Mouse (Mus musculus) midbrain, embryonic 15.5 days (tissue): Measurements from ENCODE around the gene Bhlhe40. TPM values are rescaled to one million over a fixed set of nuclear protein-coding genes. Genes with fewer than 3 reads are reported as not detected.
A peak's percentile ranks its signal among the peaks of the same experiment; 100 is the strongest.

Source experiments
- ATAC-seq: fragments of 200-750 bp; cut with Nextera tagmentation; replicated peaks from 2 replicates; pipeline ENCODE4 v1.8.0; 2017; ENCODE audit warnings: moderate TSS enrichment
- H3K27ac ChIP-seq: fragments of 300-500 bp; sonication (generic); 2 replicates; pipeline ENCODE4 v1.5.1; 2015; ENCODE audit warnings: mild to moderate bottlenecking, inconsistent platforms
- H3K27me3 ChIP-seq: fragments of 300-500 bp; sonication (generic); replicated peaks from 2 replicates; pipeline ENCODE4 v1.6.1; 2015; ENCODE audit warnings: inconsistent platforms
- H3K36me3 ChIP-seq: fragments of 300-500 bp; sonication (generic); replicated peaks from 2 replicates; pipeline ENCODE4 v1.6.1; 2015; ENCODE audit warnings: inconsistent platforms
- H3K4me1 ChIP-seq: fragments of 300-500 bp; sonication (generic); 2 replicates; pipeline ENCODE4 v1.6.1; 2015; ENCODE audit warnings: inconsistent platforms
- H3K4me2 ChIP-seq: fragments of 300-500 bp; sonication (generic); 2 replicates; pipeline ENCODE4 v1.6.1; 2015; ENCODE audit warnings: inconsistent platforms, mild to moderate bottlenecking, moderate library complexity
- H3K4me3 ChIP-seq: fragments of 300-500 bp; sonication (generic); 2 replicates; pipeline ENCODE4 v1.5.1; 2015; ENCODE audit warnings: mild to moderate bottlenecking, inconsistent platforms
- H3K9ac ChIP-seq: fragments of 300-500 bp; sonication (generic); 2 replicates; pipeline ENCODE4 v1.6.1; 2015; ENCODE audit warnings: mild to moderate bottlenecking, inconsistent platforms
- H3K9me3 ChIP-seq: fragments of 300-500 bp; sonication (generic); 2 replicates; pipeline ENCODE4 v1.6.1; 2016; ENCODE audit warnings: inconsistent platforms
- WGBS: fragments of 180-500 bp; shearing (Covaris S2); methylation state at CpG from one replicate; pipeline ENCODE4 v1.1.7; 2015; ENCODE audit warnings: mixed read lengths; 5-methylcytosine and 5-hydroxymethylcytosine counted together
- polyA plus RNA-seq: library from polyadenylated mRNA; unstranded; fragments of >200 nt; fragmentation: Nextera tagmentation; extraction: Ambion mirVana; gene quantifications from 2 replicates; pipeline ENCODE4 v1.2.1, GENCODE M21; 2015

The Bhlhe40 gene
- polyA plus RNA-seq, 1 experiment from 2014 or later: 5.3 TPM

DNA sequence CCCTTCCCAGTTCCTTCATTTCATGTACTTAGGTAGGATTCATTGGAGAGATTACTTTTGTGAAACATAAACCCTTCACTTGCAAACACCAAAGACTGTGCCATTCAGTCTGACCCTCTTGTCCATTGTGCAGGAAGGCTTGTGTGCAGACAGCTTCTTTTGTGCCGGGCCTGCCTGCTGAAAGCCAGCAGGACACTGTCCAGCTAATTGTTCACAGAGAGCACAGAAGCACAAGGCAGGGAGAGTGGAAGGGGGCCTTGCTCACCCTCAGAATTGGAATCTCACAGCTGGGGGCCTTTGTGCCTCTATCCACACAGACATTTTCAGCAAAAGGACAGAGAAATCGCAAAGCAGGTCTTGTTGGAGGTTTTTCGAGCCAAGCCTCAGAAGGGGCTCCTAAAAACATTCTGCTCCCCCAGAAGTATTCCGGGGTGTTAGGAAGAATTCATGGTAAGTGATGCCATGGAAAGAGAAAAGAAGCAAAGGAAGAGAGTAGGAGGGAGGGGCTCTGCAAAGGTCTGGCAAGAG lies 38.0 kb downstream of the Bhlhe40 start:
- H3K27me3 ChIP-seq: 0 out of 2 replicates have a peak, but pooled peaks cover 5% of the 10 kb centered on the region
- H3K9me3 ChIP-seq: no peaks in the 10 kb centered on the region
- no peak overlapping the region for H3K4me3 ChIP-seq
- peak; percentile 57; the same call in 1 of the 2 replicates for ATAC-seq
- H3K36me3 ChIP-seq: no peaks in the 10 kb centered on the region
- H3K4me2 ChIP-seq: no peak overlapping the region
- WGBS: 8% methylated on average over 4 of the region's 4 CpGs
- peaks cover 13% of the 10 kb centered on the region for H3K4me1 ChIP-seq
- no peak overlapping the region for H3K9ac ChIP-seq
- H3K27ac ChIP-seq: 0 out of 2 replicates have a peak overlapping the region, but pooled peaks have one; percentile 8

DNA sequence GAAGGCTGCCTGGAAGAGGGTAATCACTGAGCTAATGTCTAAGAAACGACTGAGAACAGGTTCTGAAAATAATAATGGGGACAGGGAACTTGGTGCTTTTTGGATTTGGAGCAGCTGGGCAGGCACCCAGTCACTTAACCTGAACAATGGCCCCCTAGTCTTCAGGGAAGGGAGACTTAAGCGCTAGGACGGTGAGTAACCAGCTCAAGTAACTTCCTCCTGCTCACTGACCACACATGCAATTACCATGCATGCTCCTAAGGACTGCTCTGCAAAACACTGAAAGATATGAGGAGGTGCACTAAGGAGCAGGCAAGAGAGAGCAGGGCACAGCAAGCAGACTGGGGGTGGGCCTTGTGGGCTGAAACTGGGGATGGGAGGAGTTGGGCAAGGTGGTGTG lies 39.2 kb downstream of the Bhlhe40 start:
- Histone ChIP-seq H3K9me3 (no peaks in the 10 kb centered on the region), H3K36me3 (no peaks in the 10 kb centered on the region), H3K4me3 (no peak overlapping the region), H3K4me2 (no peak overlapping the region), H3K9ac (no peak overlapping the region), H3K27ac (no peak overlapping the region), H3K4me1 (peaks cover 13% of the 10 kb centered on the region), H3K27me3 (0 out of 2 replicates have a peak, but pooled peaks cover 5% of the 10 kb centered on the region)
- ATAC-seq: peak; percentile 18; the same call in 1 of the 2 replicates
- WGBS: 68% methylated on average over 3 of the region's 3 CpGs

DNA sequence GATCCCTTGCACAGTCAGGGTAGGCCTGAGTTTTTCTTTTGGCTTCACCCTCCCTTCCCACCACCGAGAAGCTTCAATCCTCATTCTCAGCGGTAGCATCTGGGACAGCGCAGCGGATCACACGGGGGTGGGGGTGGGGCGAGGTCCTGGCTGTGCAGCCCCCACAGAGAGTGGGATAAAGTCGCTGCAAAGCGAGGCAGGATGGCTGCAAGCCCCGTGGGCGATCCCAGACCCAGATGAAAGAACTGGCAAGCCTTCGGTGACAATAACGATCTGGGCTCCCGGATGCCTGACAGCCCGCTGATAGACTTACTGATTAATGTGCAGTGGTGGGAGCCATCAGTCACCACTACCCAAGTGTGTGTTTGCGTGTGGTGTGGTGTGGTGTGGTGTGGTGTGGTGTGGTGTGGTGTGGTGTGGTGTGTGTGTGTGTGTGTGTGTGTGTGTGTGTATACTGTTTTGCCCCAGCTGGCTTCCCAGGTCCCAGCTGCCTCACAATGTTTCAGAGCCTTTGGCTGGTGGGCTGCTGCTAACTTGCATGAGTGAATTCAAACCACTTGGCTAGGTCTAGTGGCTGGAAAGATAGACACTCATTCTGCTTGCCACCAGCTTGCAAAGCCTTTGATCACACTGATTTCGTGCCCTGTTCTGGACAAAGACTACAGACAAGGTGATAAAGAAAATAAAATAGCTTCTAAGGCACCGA lies 40.4 kb downstream of the Bhlhe40 start:
- Histone ChIP-seq H3K9me3 (no peaks in the 10 kb centered on the region), H3K4me3 (no peak overlapping the region), H3K4me2 (peak overlapping the region; percentile 38), H3K27ac (no peak overlapping the region), H3K4me1 (peaks cover 13% of the 10 kb centered on the region), H3K9ac (no peak overlapping the region), H3K36me3 (no peaks in the 10 kb centered on the region), H3K27me3 (0 out of 2 replicates have a peak, but pooled peaks cover 5% of the 10 kb centered on the region)
- ATAC-seq: peak; percentile 31
- 15% methylated on average over 17 of the region's 17 CpGs for WGBS

DNA sequence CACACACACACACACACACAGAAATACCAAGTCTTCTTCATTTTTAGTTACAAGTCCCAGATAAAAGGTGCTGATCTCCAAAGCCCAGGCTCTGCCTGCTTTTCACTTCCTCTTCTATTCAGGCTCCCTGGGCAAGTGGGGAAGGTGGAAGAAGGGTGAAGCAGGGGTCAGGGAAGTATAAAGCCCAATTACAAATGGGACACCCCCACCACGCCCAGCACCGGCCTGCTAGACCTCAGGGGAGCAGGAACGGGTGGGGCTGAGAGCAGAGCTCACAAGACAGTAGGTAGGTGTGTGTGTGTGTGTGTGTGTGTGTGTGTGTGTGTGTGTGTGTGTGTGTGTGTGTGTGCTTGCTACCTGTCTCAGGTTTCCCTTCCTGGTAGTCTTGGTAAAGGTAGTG lies 42.2 kb downstream of the Bhlhe40 start:
- Histone ChIP-seq H3K4me2 (no peak overlapping the region), H3K36me3 (no peaks in the 10 kb centered on the region), H3K27ac (no peak overlapping the region), H3K9ac (no peak overlapping the region), H3K4me3 (no peak overlapping the region), H3K9me3 (no peaks in the 10 kb centered on the region), H3K27me3 (peaks cover 7% of the 10 kb centered on the region; the same call in 1 of the 2 replicates), H3K4me1 (peaks cover 13% of the 10 kb centered on the region)
- WGBS: 49% methylated on average over 3 of the region's 3 CpGs
- no peak for ATAC-seq

DNA sequence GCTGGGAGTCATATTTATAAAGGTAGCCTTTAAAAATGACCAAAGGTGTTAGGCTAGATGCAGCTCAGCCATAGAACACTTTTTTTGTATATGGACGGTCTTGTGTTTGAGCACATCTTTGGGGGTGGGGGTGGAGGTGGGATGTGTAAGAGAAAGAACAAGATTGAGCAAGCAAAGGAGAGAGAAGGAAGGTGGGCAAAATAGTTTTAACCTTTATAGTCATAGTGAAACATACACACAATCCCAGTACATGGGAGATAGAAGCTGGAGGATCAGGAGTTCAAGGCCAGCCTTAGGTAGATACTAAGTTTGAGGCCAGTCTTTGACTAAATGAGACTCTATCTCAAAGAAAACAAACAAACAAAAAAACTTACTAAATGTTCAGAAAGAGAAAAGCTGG lies 42.7 kb downstream of the Bhlhe40 start:
- Histone ChIP-seq H3K9me3 (no peaks in the 10 kb centered on the region), H3K4me3 (no peak overlapping the region), H3K4me1 (peaks cover 13% of the 10 kb centered on the region), H3K4me2 (no peak overlapping the region), H3K27ac (no peak overlapping the region), H3K27me3 (peaks cover 7% of the 10 kb centered on the region; the same call in 1 of the 2 replicates), H3K9ac (no peak overlapping the region), H3K36me3 (no peaks in the 10 kb centered on the region)
- ATAC-seq: no peak
- WGBS: 100% methylated on average over 1 of the region's 1 CpGs

DNA sequence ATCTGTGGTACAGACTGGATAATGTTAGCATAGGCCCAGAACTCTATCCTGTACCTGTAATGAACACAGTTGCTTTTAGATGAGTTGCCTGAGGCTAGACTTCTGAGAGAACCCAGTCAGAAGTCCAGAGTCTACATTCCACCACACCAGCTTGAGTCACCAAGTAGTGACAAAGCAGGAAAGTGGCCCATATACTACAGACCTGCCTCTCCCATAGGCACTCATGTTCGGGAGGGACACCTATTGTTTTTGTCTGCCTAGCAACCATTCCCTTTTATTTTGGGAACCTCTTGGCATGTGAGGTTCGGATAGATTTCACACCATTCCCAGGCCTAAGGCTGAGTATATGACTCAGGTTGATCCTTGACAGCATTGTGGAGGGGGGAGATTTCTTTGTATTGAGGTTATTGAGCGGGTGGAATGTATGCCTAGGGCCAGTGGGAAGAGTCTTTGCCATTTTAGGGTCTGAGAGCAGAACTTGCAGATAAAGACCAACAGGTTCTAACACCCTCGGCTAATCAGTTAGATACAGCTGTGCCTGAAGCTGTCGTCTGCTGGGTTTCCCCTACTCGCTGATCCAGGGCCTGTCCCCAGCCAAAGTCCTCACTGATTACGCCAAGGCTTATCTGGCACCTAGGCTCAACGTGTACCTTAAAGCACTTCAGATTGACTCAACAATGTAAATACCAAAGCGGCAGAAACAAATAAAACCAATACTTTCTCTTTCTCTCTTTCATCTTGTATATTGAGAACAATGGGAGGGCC lies 44.1 kb downstream of the Bhlhe40 start:
- WGBS: 62% methylated on average over 9 of the region's 9 CpGs
- Histone ChIP-seq H3K4me2 (no peak overlapping the region), H3K4me1 (peaks cover 16% of the 10 kb centered on the region), H3K27ac (no peak overlapping the region), H3K4me3 (no peak overlapping the region), H3K9ac (no peak overlapping the region), H3K9me3 (no peaks in the 10 kb centered on the region), H3K36me3 (no peaks in the 10 kb centered on the region), H3K27me3 (peaks cover 7% of the 10 kb centered on the region; the same call in 1 of the 2 replicates)
- no peak for ATAC-seq

DNA sequence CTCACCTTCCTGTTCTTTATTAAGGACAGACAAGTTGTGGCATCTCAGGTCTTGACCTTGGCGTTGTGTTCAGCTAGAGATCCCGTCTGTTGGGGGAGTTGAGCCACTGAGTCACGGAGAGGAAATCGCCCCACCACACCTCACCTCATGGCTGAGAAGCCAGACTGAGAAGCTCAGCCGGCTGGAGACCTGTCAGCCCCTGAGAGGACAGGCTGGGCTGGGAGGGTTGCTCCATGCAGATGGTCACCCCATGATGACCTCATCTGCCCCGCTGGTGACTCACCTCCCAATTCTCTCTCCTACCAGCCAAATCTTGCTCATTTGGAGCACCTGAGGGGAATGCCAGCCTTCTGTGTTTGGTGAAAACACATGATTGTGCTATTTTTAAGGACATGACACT lies 45.5 kb downstream of the Bhlhe40 start:
- Histone ChIP-seq H3K4me3 (no peak overlapping the region), H3K4me2 (no peak overlapping the region), H3K36me3 (no peaks in the 10 kb centered on the region), H3K27ac (no peak overlapping the region), H3K4me1 (peaks cover 15% of the 10 kb centered on the region), H3K9ac (no peak overlapping the region), H3K27me3 (peaks cover 3% of the 10 kb centered on the region; the same call in 1 of the 2 replicates), H3K9me3 (no peaks in the 10 kb centered on the region)
- WGBS: 83% methylated on average over 6 of the region's 6 CpGs
- no peak for ATAC-seq

DNA sequence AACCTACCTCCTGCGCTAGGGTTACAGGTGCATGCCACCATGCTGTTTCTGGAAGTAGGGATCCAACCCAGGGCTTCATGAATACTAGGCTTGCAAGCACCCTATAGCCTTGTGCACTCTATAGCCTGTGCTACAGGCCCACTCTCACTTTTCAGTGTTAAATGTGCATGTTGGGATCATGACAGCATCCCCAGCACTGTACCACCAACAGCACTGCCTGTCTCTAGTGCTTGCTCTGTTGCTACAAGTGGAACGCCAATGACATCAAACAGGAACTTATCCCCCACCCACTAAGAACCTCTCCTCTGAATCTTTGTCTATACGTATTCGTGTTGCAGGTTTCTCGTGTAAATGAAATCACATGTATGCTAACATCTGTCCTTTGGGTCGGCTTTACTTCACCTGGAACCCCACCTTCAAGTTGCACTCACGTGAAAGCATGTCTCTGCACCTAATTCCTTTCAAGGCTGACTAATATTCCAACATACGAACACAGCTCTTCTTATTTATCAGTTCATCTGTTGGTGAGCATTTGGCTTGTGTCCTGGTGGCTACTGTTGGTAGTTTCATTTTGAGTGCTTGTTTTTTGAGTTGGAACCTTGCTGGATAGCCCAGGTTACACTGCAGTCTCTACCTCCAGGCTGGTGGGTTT lies 46.7 kb downstream of the Bhlhe40 start:
- Histone ChIP-seq H3K4me1 (peaks cover 15% of the 10 kb centered on the region), H3K4me2 (no peak overlapping the region), H3K9ac (no peak overlapping the region), H3K27ac (no peak overlapping the region), H3K4me3 (no peak overlapping the region), H3K27me3 (peaks cover 3% of the 10 kb centered on the region; the same call in 1 of the 2 replicates), H3K36me3 (no peaks in the 10 kb centered on the region), H3K9me3 (no peaks in the 10 kb centered on the region)
- WGBS: 93% methylated on average over 8 of the region's 8 CpGs
- no peak for ATAC-seq

DNA sequence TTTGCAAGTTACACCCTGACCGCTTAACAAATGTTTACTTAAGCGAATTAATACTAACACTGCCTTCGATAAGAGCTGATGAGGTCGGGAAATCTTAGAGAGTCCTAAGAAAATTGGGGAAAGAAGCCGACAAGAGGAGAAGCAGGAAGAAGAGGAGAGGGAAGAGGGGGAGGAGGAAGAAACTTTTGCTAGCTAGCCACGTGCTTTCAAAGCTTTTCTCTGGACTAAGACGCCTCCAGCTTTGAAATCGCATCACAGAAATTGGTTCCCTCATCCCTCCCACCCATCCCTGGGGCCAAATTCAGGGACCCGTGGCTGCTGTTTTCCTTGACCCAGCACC lies 48.7 kb downstream of the Bhlhe40 start:
- ATAC-seq: no peak
- peak overlapping the region; percentile 51 for H3K4me3 ChIP-seq
- WGBS: 14% methylated on average over 9 of the region's 9 CpGs
- peaks cover 3% of the 10 kb centered on the region; the same call in 1 of the 2 replicates for H3K27me3 ChIP-seq
- no peaks in the 10 kb centered on the region for H3K36me3 ChIP-seq
- H3K4me1 ChIP-seq: peaks cover 15% of the 10 kb centered on the region
- H3K27ac ChIP-seq: peak overlapping the region; percentile 74; the same call in 1 of the 2 replicates
- H3K9me3 ChIP-seq: no peaks in the 10 kb centered on the region
- H3K9ac ChIP-seq: peak overlapping the region; percentile 61; the same call in 1 of the 2 replicates
- H3K4me2 ChIP-seq: peak overlapping the region; percentile 99

DNA sequence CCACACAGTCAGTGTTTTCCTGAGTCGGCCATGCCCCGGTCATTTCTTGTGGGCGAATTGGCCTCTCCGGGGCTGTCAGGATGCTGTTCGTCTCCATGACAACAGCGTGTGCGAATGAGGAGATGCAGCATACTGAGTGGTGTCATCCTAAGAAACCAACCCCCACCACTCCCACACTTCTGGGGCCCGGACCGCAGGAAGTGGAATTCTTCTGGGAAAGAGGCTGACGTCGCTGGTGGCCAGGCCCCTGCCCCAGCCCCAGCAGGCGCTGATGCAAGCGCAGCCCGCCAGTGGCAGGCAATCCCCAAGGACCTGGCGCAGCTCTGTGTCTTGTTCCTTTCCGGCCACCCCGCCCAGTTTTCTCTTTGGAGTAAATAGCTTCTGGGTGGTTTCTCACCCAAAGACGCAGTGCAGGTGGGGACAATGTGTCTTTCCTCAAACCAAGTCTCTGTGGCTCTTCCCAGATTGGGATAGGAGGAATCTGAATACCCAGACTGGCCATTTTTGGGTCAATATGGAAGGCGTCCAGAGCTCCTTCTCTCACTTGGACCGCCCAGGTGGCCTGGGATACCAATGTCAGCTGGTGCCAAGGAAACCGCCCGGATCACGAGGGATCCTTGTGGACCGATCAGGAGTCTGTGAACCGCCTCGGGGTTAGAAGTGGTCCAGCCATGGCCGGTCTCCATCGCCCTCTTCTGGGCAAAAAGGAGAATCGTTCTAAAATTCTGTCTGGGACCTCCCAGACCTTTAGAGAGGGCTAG lies 49.2 kb downstream of the Bhlhe40 start:
- peaks cover 3% of the 10 kb centered on the region; the same call in 1 of the 2 replicates for H3K27me3 ChIP-seq
- H3K4me3 ChIP-seq: peak overlapping the region; percentile 51
- no peaks in the 10 kb centered on the region for H3K36me3 ChIP-seq
- H3K27ac ChIP-seq: peak overlapping the region; percentile 74
- H3K9me3 ChIP-seq: no peaks in the 10 kb centered on the region
- H3K4me1 ChIP-seq: peaks cover 15% of the 10 kb centered on the region
- under 1% methylated on average over 29 of the region's 29 CpGs for WGBS
- H3K9ac ChIP-seq: peak overlapping the region; percentile 61
- peak overlapping the region; percentile 99 for H3K4me2 ChIP-seq
- ATAC-seq: peak; percentile 95

DNA sequence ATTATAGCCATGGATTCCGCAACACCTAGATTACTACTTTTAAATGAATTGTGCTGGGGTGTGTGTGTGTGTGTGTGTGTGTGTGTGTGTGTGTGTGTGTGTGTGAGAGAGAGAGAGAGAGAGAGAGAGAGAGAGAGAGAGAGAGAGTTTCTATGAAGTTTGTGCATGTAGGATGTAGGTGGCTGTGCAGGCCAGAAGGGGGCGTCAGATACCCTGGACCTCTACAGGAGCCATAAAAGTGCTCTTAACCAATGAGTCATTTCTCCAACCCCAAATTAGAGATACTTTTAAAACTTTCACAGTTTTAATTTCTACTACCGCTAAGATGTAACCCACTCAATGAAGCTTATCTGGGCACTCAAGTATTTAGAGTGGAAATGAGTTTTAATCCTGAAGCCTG lies 50.2 kb downstream of the Bhlhe40 start:
- no peak for ATAC-seq
- WGBS: 82% methylated on average over 3 of the region's 3 CpGs
- H3K4me2 ChIP-seq: no peak overlapping the region

More for the DNA sequence above, 50.2 kb downstream of the Bhlhe40 start:
- Histone ChIP-seq H3K4me1 (peaks cover 15% of the 10 kb centered on the region), H3K9me3 (no peaks in the 10 kb centered on the region), H3K9ac (no peak overlapping the region), H3K27ac (no peak overlapping the region), H3K36me3 (no peaks in the 10 kb centered on the region), H3K27me3 (peaks cover 3% of the 10 kb centered on the region; the same call in 1 of the 2 replicates), H3K4me3 (no peak overlapping the region)
